Mouse (Mus musculus) heart, adult 2 months (tissue): ENCODE measurements around the gene Dhfr. TPM values are rescaled to one million over a fixed set of nuclear protein-coding genes. Genes with fewer than 3 reads are reported as not detected.

Experiments used
- DNase-seq, 2 experiments: peaks; one replicate each; pipeline ENCODE4 v3.0.0; 2021
- H3K27ac ChIP-seq: fragments of 200-600 bp; 2 replicates; pipeline ENCODE4 v1.8.1; 2022
- H3K27me3 ChIP-seq: fragments of 200-500 bp; 2 replicates; pipeline ENCODE4 v1.6.1; 2012; ENCODE audit warnings: mild to moderate bottlenecking, low read length, inconsistent platforms, mixed read lengths; ENCODE audit not compliant: control insufficient read depth, insufficient read depth
- H3K36me3 ChIP-seq: fragments of 200-500 bp; 2 replicates; pipeline ENCODE4 v1.6.1; 2012; ENCODE audit warnings: low read length, inconsistent platforms; ENCODE audit not compliant: control insufficient read depth, insufficient read depth
- H3K4me1 ChIP-seq: fragments of 200-500 bp; 2 replicates; pipeline ENCODE4 v1.6.1; 2011; ENCODE audit warnings: low read length; ENCODE audit not compliant: control insufficient read depth, insufficient read depth
- H3K4me3 ChIP-seq: fragments of 200-600 bp; 2 replicates; pipeline ENCODE4 v1.8.1; 2022
- H3K79me2 ChIP-seq: fragments of 200-500 bp; replicated peaks from 2 replicates; pipeline ENCODE4 v1.6.1; 2012; ENCODE audit warnings: mild to moderate bottlenecking, inconsistent platforms, low read length, moderate library complexity, mixed read lengths; ENCODE audit not compliant: control insufficient read depth, insufficient read depth
- H3K9ac ChIP-seq: fragments of 200-500 bp; 2 replicates; pipeline ENCODE4 v1.6.1; 2012; ENCODE audit warnings: low read depth, mild to moderate bottlenecking, control low read depth, inconsistent platforms, low read length, mixed read lengths
- CTCF ChIP-seq: fragments of 200-600 bp; IDR thresholded peaks from 2 replicates; pipeline ENCODE4 v1.8.1; 2022; ENCODE audit warnings: antibody characterized with exemption, mild to moderate bottlenecking, moderate library complexity
- EP300 ChIP-seq: fragments of 200-500 bp; IDR thresholded peaks from 2 replicates; pipeline ENCODE4 v1.6.1; 2011; ENCODE audit warnings: low read depth, low read length, control low read depth; ENCODE audit not compliant: insufficient read depth
- POLR2A ChIP-seq: fragments of 200-500 bp; IDR thresholded peaks from 2 replicates; pipeline ENCODE4 v1.6.1; 2011; ENCODE audit warnings: mild to moderate bottlenecking, low read depth, low read length, control low read depth; ENCODE audit not compliant: insufficient read depth
- WGBS: fragments of 180-500 bp; shearing (Covaris S2); methylation state at CpG from one replicate; pipeline ENCODE4 v1.1.7; 2018; 5-methylcytosine and 5-hydroxymethylcytosine counted together
- intact Hi-C: fragments of 180-260 bp; cut with DNase I; formaldehyde crosslinking; loops from one replicate; pipeline ENCODE4 v1.15.1; 2025
- polyA plus RNA-seq: library from polyadenylated mRNA; depleted of rRNA; stranded (reverse); fragments of >200 nt; gene quantifications from 2 replicates; pipeline ENCODE4 v1.2.3, GENCODE M21; 2012
- total RNA-seq, 2 experiments: library from RNA; stranded (reverse); gene quantifications; 2 replicates each; pipeline ENCODE4 v1.2.3; 2021

The Dhfr gene
- total and polyA plus RNA-seq, 3 experiments = 0.39 to 0.84 (median 0.78) TPM

- H3K79me2 ChIP-seq = no peaks in the 10 kb centered on the region
- no peaks in the 10 kb centered on the region for H3K36me3 ChIP-seq
- H3K4me3 ChIP-seq = no peak overlapping the region
- H3K27me3 ChIP-seq = no peaks in the 10 kb centered on the region
- intact Hi-C loops = no loop called here
- no peak for TF ChIP-seq EP300
- no peak for TF ChIP-seq CTCF
- no peak for TF ChIP-seq POLR2A
- 84% methylated on average over 3 of the region's 3 CpGs for WGBS
- no peak overlapping the region for H3K27ac ChIP-seq
- DNase-seq = no peak
- H3K9ac ChIP-seq = no peak overlapping the region
- H3K4me1 ChIP-seq = no peaks in the 10 kb centered on the region; the same call in 1 of the 2 replicates
Observed at GRCm38 (mm10) chr13:92330621-92331020, 23.9 kb upstream of the Dhfr start.

GRCm38 (mm10) chr13:92332103-92332879, 22.2 kb upstream of the Dhfr start:
- Histone ChIP-seq H3K79me2 (no peaks in the 10 kb centered on the region), H3K9ac (no peak overlapping the region), H3K27ac (no peak overlapping the region), H3K4me3 (no peak overlapping the region), H3K27me3 (no peaks in the 10 kb centered on the region), H3K4me1 (no peaks in the 10 kb centered on the region), H3K36me3 (no peaks in the 10 kb centered on the region)
- intact Hi-C loops = no loop called here
- no peak for DNase-seq
- TF ChIP-seq EP300 (no peak), POLR2A (no peak), CTCF (no peak)
- 89% methylated on average over 15 of the region's 15 CpGs for WGBS

GRCm38 (mm10) chr13:92336857-92337256, 17.7 kb upstream of the Dhfr start:
- H3K27ac ChIP-seq = no peak overlapping the region
- TF ChIP-seq CTCF (no peak), EP300 (no peak), POLR2A (no peak)
- no peaks in the 10 kb centered on the region for H3K27me3 ChIP-seq
- DNase-seq = no peak
- no peak overlapping the region for H3K9ac ChIP-seq
- intact Hi-C loops = loop anchor here (1.0 to 5.0 kb wide), 2 partner anchors 429 to 530 kb away; partner anchors contain the start of gene Zcchc9
- H3K4me3 ChIP-seq = no peak overlapping the region
- H3K36me3 ChIP-seq = no peaks in the 10 kb centered on the region
- no peaks in the 10 kb centered on the region for H3K4me1 ChIP-seq
- 92% methylated on average over 1 of the region's 1 CpGs for WGBS
- no peaks in the 10 kb centered on the region for H3K79me2 ChIP-seq

GRCm38 (mm10) chr13:92337773-92338462, 16.6 kb upstream of the Dhfr start:
- no peaks in the 10 kb centered on the region for H3K4me1 ChIP-seq
- DNase-seq = no peak
- H3K27ac ChIP-seq = no peak overlapping the region
- H3K79me2 ChIP-seq = no peaks in the 10 kb centered on the region
- WGBS = 71% methylated on average over 6 of the region's 6 CpGs
- no peak overlapping the region for H3K4me3 ChIP-seq
- no peak overlapping the region for H3K9ac ChIP-seq
- no peaks in the 10 kb centered on the region for H3K36me3 ChIP-seq
- intact Hi-C loops = loop anchor here (1.0 to 5.0 kb wide), 2 partner anchors 430 to 531 kb away; partner anchors contain the start of gene Zcchc9
- H3K27me3 ChIP-seq = no peaks in the 10 kb centered on the region
- TF ChIP-seq EP300 (no peak), POLR2A (no peak), CTCF (peak; percentile 61)

- 88% methylated on average over 3 of the region's 3 CpGs for WGBS
- intact Hi-C loops = loop anchor here (5.0 kb wide), 1 partner anchor 532 kb away; the partner anchor contains the start of gene Zcchc9
Observed at GRCm38 (mm10) chr13:92339787-92340186, 14.7 kb upstream of the Dhfr start.

GRCm38 (mm10) chr13:92344033-92344432, 10.5 kb upstream of the Dhfr start:
- no peak overlapping the region for H3K4me3 ChIP-seq
- no peaks in the 10 kb centered on the region for H3K4me1 ChIP-seq
- no peaks in the 10 kb centered on the region for H3K79me2 ChIP-seq
- no peak for TF ChIP-seq EP300
- no peak for TF ChIP-seq POLR2A
- no peak for TF ChIP-seq CTCF
- H3K36me3 ChIP-seq = no peaks in the 10 kb centered on the region; the same call in 1 of the 2 replicates
- no peaks in the 10 kb centered on the region for H3K27me3 ChIP-seq
- WGBS = 97% methylated on average over 8 of the region's 8 CpGs
- H3K9ac ChIP-seq = no peak overlapping the region
- intact Hi-C loops = no loop called here
- DNase-seq = no peak
- H3K27ac ChIP-seq = no peak overlapping the region

More at GRCm38 (mm10) chr13:92339787-92340186, 14.7 kb upstream of the Dhfr start:
- Histone ChIP-seq H3K27me3 (no peaks in the 10 kb centered on the region), H3K4me3 (no peak overlapping the region), H3K27ac (no peak overlapping the region), H3K4me1 (no peaks in the 10 kb centered on the region), H3K9ac (no peak overlapping the region), H3K36me3 (no peaks in the 10 kb centered on the region), H3K79me2 (no peaks in the 10 kb centered on the region)
- DNase-seq = no peak
- no peak for TF ChIP-seq EP300
- TF ChIP-seq POLR2A = no peak
- no peak for TF ChIP-seq CTCF
